Mouse (Mus musculus) ovary, postnatal 36 days (tissue): Measurements from ENCODE around the gene Foxj3.
"Not testable (repeated sequence)": the region's sequence is repeated elsewhere in the genome, so short reads cannot be mapped to it uniquely, and the experiment has no call there.

Source experiments
- DNase-seq: peaks from one replicate; pipeline ENCODE4 v3.0.0; 2022; ENCODE audit warnings: low spot score, mixed read lengths

Foxj3 gene

GRCm38 (mm10) chr4:119536615-119537014 lies at the start of gene Foxj3:
TSS of gene Foxj3 (plus strand) at chr4:119537004.
- DNase-seq = not testable (repeated sequence)

GRCm38 (mm10) chr4:119489666-119490065 lies 47.1 kb upstream of the Foxj3 start:
- DNase-seq = no peak

GRCm38 (mm10) chr4:119490806-119491205 lies 46.0 kb upstream of the Foxj3 start:
- DNase-seq = no peak

- DNase-seq = peak; percentile 78
Measured at GRCm38 (mm10) chr4:119492291-119492932, 44.4 kb upstream of the Foxj3 start, which contains the start of gene Rimkla. TSS of gene Rimkla (minus strand) at chr4:119492628.

- DNase-seq = no peak
Measured at GRCm38 (mm10) chr4:119492933-119493327, 43.9 kb upstream of the Foxj3 start.

- DNase-seq = no peak
Measured at GRCm38 (mm10) chr4:119498319-119498848, 38.4 kb upstream of the Foxj3 start.

- DNase-seq = no peak
Measured at GRCm38 (mm10) chr4:119511591-119511990, 25.2 kb upstream of the Foxj3 start.

GRCm38 (mm10) chr4:119512731-119513141 lies 24.1 kb upstream of the Foxj3 start:
- DNase-seq = no peak

GRCm38 (mm10) chr4:119523575-119523974 lies 13.2 kb upstream of the Foxj3 start:
- DNase-seq = no peak

GRCm38 (mm10) chr4:119524010-119524409 lies 12.8 kb upstream of the Foxj3 start:
- no peak for DNase-seq

GRCm38 (mm10) chr4:119524466-119524865 lies 12.3 kb upstream of the Foxj3 start:
- DNase-seq = no peak

- DNase-seq = no peak
Measured at GRCm38 (mm10) chr4:119526329-119526845, 10.4 kb upstream of the Foxj3 start.

- DNase-seq = no peak
Measured at GRCm38 (mm10) chr4:119531813-119532212, 5.0 kb upstream of the Foxj3 start.

- DNase-seq = no peak
Measured at GRCm38 (mm10) chr4:119535103-119535502, 1.7 kb upstream of the Foxj3 start.

GRCm38 (mm10) chr4:119537436-119537835 lies 632 bp downstream of the Foxj3 start:
- DNase-seq = no peak

GRCm38 (mm10) chr4:119539031-119539824 lies 2.4 kb downstream of the Foxj3 start, which contains the start of gene Frg2f1:
TSS of gene Frg2f1 (minus strand) at chr4:119539529.
- DNase-seq = peak; percentile 95

- no peak for DNase-seq
Measured at GRCm38 (mm10) chr4:119539836-119540532, 3.2 kb downstream of the Foxj3 start.

- no peak for DNase-seq
Measured at GRCm38 (mm10) chr4:119540533-119540890, 3.7 kb downstream of the Foxj3 start.

GRCm38 (mm10) chr4:119550864-119551263 lies 14.1 kb downstream of the Foxj3 start:
- DNase-seq = no peak

- no peak for DNase-seq
Measured at GRCm38 (mm10) chr4:119555466-119555865, 18.7 kb downstream of the Foxj3 start.

- DNase-seq = no peak
Measured at GRCm38 (mm10) chr4:119563136-119563535, 26.3 kb downstream of the Foxj3 start.

GRCm38 (mm10) chr4:119566322-119566835 lies 29.6 kb downstream of the Foxj3 start:
- no peak for DNase-seq
